Mouse (Mus musculus) CH12.LX (cell line): Measurements from ENCODE around the gene Med20. TPM values are rescaled to one million over a fixed set of nuclear protein-coding genes. Genes with fewer than 3 reads are reported as not detected.
"Not testable (repeated sequence)": the region's sequence is repeated elsewhere in the genome, so short reads cannot be mapped to it uniquely, and the experiment has no call there.

Experiments
- DNase-seq: peaks from one replicate; pipeline ENCODE4 v3.0.0-alpha.2; 2013; ENCODE audit errors: extremely low read depth
- H3K27ac ChIP-seq: 2 replicates; pipeline ENCODE4 v1.5.1; 2012; ENCODE audit warnings: low read depth, mild to moderate bottlenecking, control low read depth, moderate library complexity; ENCODE audit not compliant: insufficient read depth
- H3K27me3 ChIP-seq: replicated peaks from 2 replicates; pipeline ENCODE3; 2012; ENCODE audit warnings: inconsistent platforms
- H3K36me3 ChIP-seq, 2 experiments: replicated peaks in 1 of 2; 2 replicates each; pipeline versions ENCODE3 to v1.6.1; 2012; ENCODE audit warnings: inconsistent platforms in 1 of 2, low read length in 1 of 2, mild to moderate bottlenecking in 1 of 2, mixed read lengths in 1 of 2, moderate library complexity in 1 of 2; ENCODE audit not compliant: control insufficient read depth in 1 of 2, insufficient read depth in 1 of 2
- H3K4me1 ChIP-seq, 2 experiments: 2 replicates each; pipeline ENCODE4 v1.6.1; 2012; ENCODE audit warnings: inconsistent platforms in 1 of 2, moderate library complexity in 1 of 2; ENCODE audit not compliant: insufficient read depth in 2 of 2, control insufficient read depth in 1 of 2
- H3K4me2 ChIP-seq: 2 replicates; pipeline ENCODE4 v1.6.1; 2012; ENCODE audit warnings: low read depth, mild to moderate bottlenecking, control low read depth; ENCODE audit not compliant: poor library complexity, insufficient read depth, severe bottlenecking
- H3K4me3 ChIP-seq, 3 experiments: fragments of 150-350 bp in 1 of 3; sonication (generic) in 1 of 3; replicated peaks in 1 of 3; 2 replicates each; pipeline versions ENCODE3 to v1.5.1; 2011 to 2012; ENCODE audit warnings: low read depth in 2 of 3, low read length in 2 of 3, mild to moderate bottlenecking in 2 of 3, moderate library complexity in 2 of 3, control low read depth in 1 of 3, improper control_type of control experiment in 1 of 3, inconsistent platforms in 1 of 3, mixed read lengths in 1 of 3; ENCODE audit not compliant: poor library complexity in 1 of 3
- H3K79me2 ChIP-seq: replicated peaks from 2 replicates; pipeline ENCODE4 v1.6.1; 2012; ENCODE audit warnings: mild to moderate bottlenecking, moderate library complexity; ENCODE audit not compliant: control insufficient read depth, poor library complexity, insufficient read depth, severe bottlenecking; ENCODE audit errors: extremely low read depth
- H3K9ac ChIP-seq: 2 replicates; pipeline ENCODE4 v1.6.1; 2012; ENCODE audit warnings: low read depth, mild to moderate bottlenecking, control low read depth, moderate library complexity; ENCODE audit not compliant: insufficient read depth
- H3K9me3 ChIP-seq: replicated peaks from 2 replicates; pipeline ENCODE3; 2012; ENCODE audit warnings: low read length, inconsistent platforms, mixed read lengths
- BHLHE40 ChIP-seq: IDR thresholded peaks from 2 replicates; pipeline ENCODE4 v1.6.1; 2011; ENCODE audit warnings: mild to moderate bottlenecking, low read depth, low read length, improper control_type of control experiment
- CHD1 ChIP-seq: IDR thresholded peaks from 2 replicates; pipeline ENCODE4 v1.6.1; 2012; ENCODE audit warnings: low read depth, low read length, improper control_type of control experiment, inconsistent platforms
- CTCF ChIP-seq, 2 experiments: IDR thresholded peaks in 1 of 2; conservative IDR thresholded peaks in 1 of 2; 2 replicates each; pipeline ENCODE4 v1.5.1; 2011 to 2012; ENCODE audit warnings: low read depth in 2 of 2, low read length in 2 of 2, improper control_type of control experiment in 1 of 2, inconsistent platforms in 1 of 2, mild to moderate bottlenecking in 1 of 2, moderate library complexity in 1 of 2
- ELF1 ChIP-seq: IDR thresholded peaks from 2 replicates; pipeline ENCODE4 v1.6.1; 2014; ENCODE audit warnings: low read depth, mild to moderate bottlenecking, inconsistent platforms, low read length, improper control_type of control experiment
- EP300 ChIP-seq: IDR thresholded peaks from 2 replicates; pipeline ENCODE4 v1.6.1; 2011; ENCODE audit warnings: low read length, improper control_type of control experiment
- ETS1 ChIP-seq: conservative IDR thresholded peaks from 2 replicates; pipeline ENCODE4 v1.6.1; 2012; ENCODE audit warnings: low read depth, mild to moderate bottlenecking, inconsistent platforms, low read length, improper control_type of control experiment, moderate library complexity
- HCFC1 ChIP-seq: IDR thresholded peaks from 2 replicates; pipeline ENCODE4 v1.6.1; 2012; ENCODE audit warnings: low read depth, mild to moderate bottlenecking, inconsistent platforms, low read length, improper control_type of control experiment
- JUND ChIP-seq: conservative IDR thresholded peaks from 2 replicates; pipeline ENCODE4 v1.6.1; 2011; ENCODE audit warnings: low read depth, low read length, improper control_type of control experiment
- KAT2A ChIP-seq: IDR thresholded peaks from 2 replicates; pipeline ENCODE4 v1.6.1; 2012; ENCODE audit warnings: low read length, improper control_type of control experiment, inconsistent platforms; ENCODE audit not compliant: insufficient replicate concordance
- MAX ChIP-seq: IDR thresholded peaks from 2 replicates; pipeline ENCODE4 v1.6.1; 2011; ENCODE audit warnings: low read length, improper control_type of control experiment
- MAZ ChIP-seq: IDR thresholded peaks from 2 replicates; pipeline ENCODE4 v1.6.1; 2012; ENCODE audit warnings: low read depth, mild to moderate bottlenecking, inconsistent platforms, low read length, improper control_type of control experiment, moderate library complexity
- MEF2A ChIP-seq: IDR thresholded peaks from 2 replicates; pipeline ENCODE4 v1.6.1; 2014; ENCODE audit warnings: low read depth, mild to moderate bottlenecking, inconsistent platforms, low read length, improper control_type of control experiment, borderline replicate concordance
- MXI1 ChIP-seq: IDR thresholded peaks from 2 replicates; pipeline ENCODE4 v1.6.1; 2011; ENCODE audit warnings: mild to moderate bottlenecking, low read depth, low read length, improper control_type of control experiment
- PAX5 ChIP-seq: IDR thresholded peaks from 2 replicates; pipeline ENCODE4 v1.6.1; 2012; ENCODE audit warnings: low read length, inconsistent platforms, mixed read lengths
- POLR2A ChIP-seq: IDR thresholded peaks from 2 replicates; pipeline ENCODE4 v1.6.1; 2011; ENCODE audit warnings: low read depth, mild to moderate bottlenecking, improper control_type of control experiment, low read length
- USF1 ChIP-seq: IDR thresholded peaks from 2 replicates; pipeline ENCODE4 v1.6.1; 2014; ENCODE audit warnings: low read depth, mild to moderate bottlenecking, inconsistent platforms, low read length, improper control_type of control experiment
- ZC3H11A ChIP-seq: IDR thresholded peaks from 2 replicates; pipeline ENCODE4 v1.6.1; 2012; ENCODE audit warnings: low read depth, mild to moderate bottlenecking, inconsistent platforms, low read length, improper control_type of control experiment
- dilution Hi-C: fragments of 300-500 bp; cut with MboI; formaldehyde crosslinking; loops from 2 replicates; pipeline ENCODE4 v1.14.3; 2020; ENCODE audit warnings: low sequenced_read_pairs; ENCODE audit not compliant: extremely low pct_unique_long_range_greater_than_20kb, extremely low pct_ligation_motif_present
- in situ Hi-C: fragments of 300-500 bp; cut with MboI; formaldehyde crosslinking; loops from 3 replicates; pipeline ENCODE4 v1.14.3; 2019; ENCODE audit warnings: low sequenced_read_pairs, low pct_ligation_motif_present, low pct_unique_long_range_greater_than_20kb, mixed read lengths
- polyA plus RNA-seq: library from polyadenylated mRNA; unstranded; fragments of >175 nt; gene quantifications from 2 replicates; pipeline ENCODE4 v1.2.1, GENCODE M21; 2012; ENCODE audit warnings: low read depth; ENCODE audit not compliant: insufficient read length
- total RNA-seq, 2 experiments: library from RNA; depleted of rRNA; stranded (reverse); fragments of 300-350 nt in 1 of 2; fragments of >200 nt in 1 of 2; gene quantifications; 2 replicates each; pipeline ENCODE4 v1.2.3; 2012 to 2014

Gene Med20
- total and polyA plus RNA-seq, 3 experiments = 31.0 to 42.5 (median 31.1) TPM

DNA sequence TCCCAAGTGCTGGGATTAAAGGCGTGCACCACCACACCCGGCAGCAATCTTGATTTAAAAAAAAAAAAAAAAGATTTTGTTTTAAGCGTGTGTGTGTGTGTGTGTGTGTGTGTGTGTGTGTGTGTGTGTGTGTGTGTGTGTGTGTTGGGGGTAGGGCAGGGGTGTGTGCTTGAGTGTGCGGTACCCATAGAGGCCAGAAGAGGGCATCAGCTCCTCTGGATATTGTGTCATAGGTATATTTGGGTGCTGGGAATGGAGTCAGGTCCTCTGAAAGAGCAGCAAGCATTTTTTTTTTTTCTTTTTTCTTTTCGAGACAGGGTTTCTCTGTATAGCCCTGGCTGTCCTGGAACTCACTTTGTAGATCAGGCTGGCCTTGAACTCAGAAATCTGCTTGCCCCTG is 13.2 kb downstream of the Med20 start:
- H3K4me2 ChIP-seq, dilution Hi-C loops, H3K79me2 ChIP-seq, H3K27ac ChIP-seq, H3K9ac ChIP-seq, H3K4me3 ChIP-seq, DNase-seq, H3K27me3 ChIP-seq, H3K9me3 ChIP-seq: not testable (repeated sequence)
- TF ChIP-seq CTCF (conservative IDR thresholded peaks at IDR 0.05 in 1 of 2, IDR thresholded peaks at IDR 0.05 in 1 of 2; ENCODE audit: low read depth in 2 of 2, low read length in 2 of 2) = peak in 1 of 2 experiments; percentile 10; a peak in 1 of 4 replicates
- H3K36me3 ChIP-seq = peaks cover 42 to 70% of the 10 kb centered on the region in 2 experiments
- H3K4me1 ChIP-seq = peaks cover 4 to 11% of the 10 kb centered on the region in 2 experiments; a peak in 2 of 4 replicates
- in situ Hi-C loops = loop anchor here (25.0 kb wide), 1 partner anchor 237 kb away; the partner anchor contains the start of gene Guca1b

DNA sequence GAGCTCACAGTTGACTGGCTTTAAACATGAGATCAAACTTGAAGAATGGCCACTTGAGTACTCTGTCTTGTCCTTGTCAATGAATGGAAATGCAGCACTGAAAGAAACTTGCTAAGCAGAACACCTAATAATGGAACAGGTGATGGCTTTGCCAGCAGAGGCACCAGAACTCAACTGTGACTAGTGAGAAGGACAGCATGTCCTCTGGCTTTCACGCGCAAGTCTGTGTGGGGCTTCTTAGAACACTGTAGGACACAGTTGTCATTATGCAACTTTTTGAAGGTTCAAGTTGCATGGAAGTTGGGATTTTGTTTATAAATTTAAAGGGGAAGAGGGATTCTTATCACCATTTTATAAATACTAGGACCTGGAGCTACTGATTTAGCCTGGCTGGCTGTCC is 13.7 kb downstream of the Med20 start:
- Histone ChIP-seq H3K27ac (no peak overlapping the region), H3K4me1 (peaks cover 4 to 13% of the 10 kb centered on the region in 2 experiments; a peak in 2 of 4 replicates), H3K4me2 (no peak overlapping the region), H3K9ac (no peak overlapping the region), H3K27me3 (no peaks in the 10 kb centered on the region), H3K36me3 (peaks cover 40 to 65% of the 10 kb centered on the region in 2 experiments), H3K9me3 (peaks cover 5% of the 10 kb centered on the region), H3K79me2 (0 out of 2 replicates have a peak, but pooled peaks cover 2% of the 10 kb centered on the region), H3K4me3 (no peak overlapping the region)
- DNase-seq = no peak
- dilution Hi-C loops = no loop called here
- TF ChIP-seq PAX5 (no peak), MEF2A (no peak)
- in situ Hi-C loops = no loop called here

DNA sequence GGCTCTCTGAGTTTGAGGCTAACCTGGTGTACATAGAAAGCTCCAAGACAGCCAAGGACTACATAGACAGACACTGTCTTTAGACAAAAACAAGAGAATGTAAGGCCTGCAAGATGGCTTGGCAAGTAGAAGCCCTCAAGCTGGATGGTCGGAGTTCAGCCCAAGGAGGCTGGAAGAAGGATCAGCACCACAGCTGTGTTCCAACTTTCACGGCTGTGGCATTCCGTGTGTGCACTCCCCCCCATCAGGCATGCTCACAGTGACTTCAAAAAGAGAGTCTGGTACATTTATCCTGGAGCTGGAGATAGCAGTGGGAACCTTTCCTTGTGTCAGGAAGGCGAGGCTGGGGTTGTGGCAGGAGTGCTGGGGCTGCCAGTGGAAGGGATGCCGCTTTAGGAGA is 14.6 kb downstream of the Med20 start:
- Histone ChIP-seq H3K4me1 (peaks cover 4 to 20% of the 10 kb centered on the region in 2 experiments; a peak in 2 of 4 replicates), H3K79me2 (0 out of 2 replicates have a peak, but pooled peaks cover 2% of the 10 kb centered on the region), H3K27me3 (no peaks in the 10 kb centered on the region), H3K4me2 (no peak overlapping the region), H3K36me3 (peaks cover 36 to 58% of the 10 kb centered on the region in 2 experiments), H3K4me3 (no peak overlapping the region), H3K27ac (no peak overlapping the region), H3K9me3 (peaks cover 5% of the 10 kb centered on the region), H3K9ac (no peak overlapping the region)
- in situ Hi-C loops (no loop called here), dilution Hi-C loops (no loop called here)
- TF ChIP-seq POLR2A (no peak), ETS1 (no peak), MXI1 (no peak), EP300 (no peak), MAZ (no peak), ELF1 (no peak), MAX (no peak), HCFC1 (no peak), CHD1 (no peak), USF1 (no peak), BHLHE40 (no peak), KAT2A (no peak), ZC3H11A (no peak), JUND (no peak), CTCF (conservative IDR thresholded peaks at IDR 0.05 in 1 of 2, IDR thresholded peaks at IDR 0.05 in 1 of 2; ENCODE audit: low read depth in 2 of 2, low read length in 2 of 2) (no peak)
- no peak for DNase-seq
